Mouse (Mus musculus) liver, embryonic 16.5 days (tissue): Measurements from ENCODE around the gene Sqor. TPM values are rescaled to one million over a fixed set of nuclear protein-coding genes. Genes with fewer than 3 reads are reported as not detected.
A peak's percentile ranks its signal among the peaks of the same experiment; 100 is the strongest.

ENCODE experiments used
- ATAC-seq: fragments of 200-750 bp; cut with Nextera tagmentation; 2 replicates; pipeline ENCODE4 v1.8.0; 2017; ENCODE audit warnings: low read depth, mild to moderate bottlenecking, moderate number of reproducible peaks, moderate library complexity
- H3K27ac ChIP-seq: fragments of 300-500 bp; sonication (generic); 2 replicates; pipeline ENCODE4 v1.5.1; 2014; ENCODE audit warnings: mild to moderate bottlenecking, low read length
- H3K27me3 ChIP-seq: fragments of 300-500 bp; sonication (generic); 2 replicates; pipeline ENCODE4 v1.6.1; 2014; ENCODE audit warnings: low read depth, low read length, mixed read lengths; ENCODE audit not compliant: control insufficient read depth, insufficient read depth
- H3K36me3 ChIP-seq: fragments of 300-500 bp; sonication (generic); 2 replicates; pipeline ENCODE4 v1.6.1; 2014; ENCODE audit warnings: mild to moderate bottlenecking; ENCODE audit not compliant: control insufficient read depth, insufficient read depth
- H3K4me1 ChIP-seq: fragments of 300-500 bp; sonication (generic); 2 replicates; pipeline ENCODE4 v1.6.1; 2014; ENCODE audit warnings: low read depth, low read length, mixed read lengths; ENCODE audit not compliant: control insufficient read depth
- H3K4me2 ChIP-seq: fragments of 300-500 bp; sonication (generic); 2 replicates; pipeline ENCODE4 v1.6.1; 2014; ENCODE audit warnings: low read depth, low read length, mixed read lengths
- H3K4me3 ChIP-seq: fragments of 300-500 bp; sonication (generic); 2 replicates; pipeline ENCODE4 v1.5.1; 2014; ENCODE audit warnings: low read depth, mild to moderate bottlenecking, low read length
- H3K9ac ChIP-seq: fragments of 300-500 bp; sonication (generic); 2 replicates; pipeline ENCODE4 v1.6.1; 2014; ENCODE audit warnings: low read depth, low read length
- H3K9me3 ChIP-seq: fragments of 300-500 bp; sonication (generic); replicated peaks from 2 replicates; pipeline ENCODE4 v1.6.1; 2016; ENCODE audit warnings: low read length; ENCODE audit not compliant: control insufficient read depth
- WGBS: fragments of 180-500 bp; shearing (Covaris S2); extraction: QIAGEN DNeasy Blood & Tissue Kit; methylation state at CpG from one replicate; pipeline ENCODE4 v1.1.7; 2014; ENCODE audit not compliant: insufficient replicate concordance; 5-methylcytosine and 5-hydroxymethylcytosine counted together
- polyA plus RNA-seq: library from polyadenylated mRNA; unstranded; fragments of >200 nt; fragmentation: Nextera tagmentation; extraction: Ambion mirVana; gene quantifications from 2 replicates; pipeline ENCODE4 v1.2.1, GENCODE M21; 2015

Gene Sqor
- polyA plus RNA-seq, 1 experiment from 2014 or later: 9.1 TPM

- Histone ChIP-seq H3K27ac (no peak overlapping the region), H3K4me1 (no peaks in the 10 kb centered on the region), H3K27me3 (no peaks in the 10 kb centered on the region), H3K36me3 (no peaks in the 10 kb centered on the region), H3K9ac (no peak overlapping the region), H3K9me3 (no peaks in the 10 kb centered on the region), H3K4me3 (no peak overlapping the region), H3K4me2 (no peak overlapping the region)
- ATAC-seq: no peak
- 71% methylated on average over 6 of the region's 6 CpGs for WGBS
Observed at GRCm38 (mm10) chr2:122804392-122804791, 39.4 kb downstream of the Sqor start.

- Histone ChIP-seq H3K27ac (peak overlapping the region; percentile 26; the same call in 1 of the 2 replicates), H3K4me1 (no peaks in the 10 kb centered on the region), H3K9ac (no peak overlapping the region), H3K4me3 (no peak overlapping the region), H3K9me3 (no peaks in the 10 kb centered on the region), H3K36me3 (no peaks in the 10 kb centered on the region), H3K27me3 (no peaks in the 10 kb centered on the region), H3K4me2 (no peak overlapping the region)
- 39% methylated on average over 3 of the region's 3 CpGs for WGBS
- ATAC-seq: peak; percentile 58
Observed at GRCm38 (mm10) chr2:122806040-122806439, 41.0 kb downstream of the Sqor start.

- Histone ChIP-seq H3K27ac (no peak overlapping the region), H3K9me3 (no peaks in the 10 kb centered on the region), H3K4me3 (no peak overlapping the region), H3K9ac (no peak overlapping the region), H3K27me3 (no peaks in the 10 kb centered on the region), H3K4me2 (no peak overlapping the region), H3K36me3 (no peaks in the 10 kb centered on the region), H3K4me1 (no peaks in the 10 kb centered on the region)
- 68% methylated on average over 4 of the region's 4 CpGs for WGBS
- ATAC-seq: no peak
Observed at GRCm38 (mm10) chr2:122809027-122809426, 44.0 kb downstream of the Sqor start.

GRCm38 (mm10) chr2:122816986-122817385 is 51.9 kb downstream of the Sqor start:
- Histone ChIP-seq H3K9me3 (no peaks in the 10 kb centered on the region), H3K27ac (no peak overlapping the region), H3K9ac (no peak overlapping the region), H3K4me1 (no peaks in the 10 kb centered on the region), H3K4me3 (no peak overlapping the region), H3K27me3 (no peaks in the 10 kb centered on the region), H3K4me2 (no peak overlapping the region), H3K36me3 (no peaks in the 10 kb centered on the region)
- ATAC-seq: no peak
- WGBS: 51% methylated on average over 2 of the region's 2 CpGs

GRCm38 (mm10) chr2:122821246-122821645 is 56.2 kb downstream of the Sqor start:
- Histone ChIP-seq H3K9ac (no peak overlapping the region), H3K4me2 (no peak overlapping the region), H3K36me3 (no peaks in the 10 kb centered on the region), H3K4me1 (no peaks in the 10 kb centered on the region), H3K27ac (no peak overlapping the region), H3K27me3 (no peaks in the 10 kb centered on the region), H3K4me3 (no peak overlapping the region), H3K9me3 (no peaks in the 10 kb centered on the region)
- WGBS: 44% methylated on average over 2 of the region's 2 CpGs
- no peak for ATAC-seq

- WGBS: 45% methylated on average over 19 of the region's 19 CpGs
- Histone ChIP-seq H3K4me1 (no peaks in the 10 kb centered on the region), H3K9ac (no peak overlapping the region), H3K4me2 (no peak overlapping the region), H3K9me3 (no peaks in the 10 kb centered on the region), H3K27me3 (no peaks in the 10 kb centered on the region), H3K27ac (no peak overlapping the region), H3K36me3 (no peaks in the 10 kb centered on the region), H3K4me3 (no peak overlapping the region)
- ATAC-seq: no peak
Observed at GRCm38 (mm10) chr2:122825406-122826236, 60.6 kb downstream of the Sqor start.

- H3K36me3 ChIP-seq: no peaks in the 10 kb centered on the region
- H3K4me3 ChIP-seq: no peak overlapping the region
- 49% methylated on average over 3 of the region's 3 CpGs for WGBS
- H3K27me3 ChIP-seq: no peaks in the 10 kb centered on the region
- H3K27ac ChIP-seq: no peak overlapping the region
- H3K4me2 ChIP-seq: no peak overlapping the region
- H3K9ac ChIP-seq: no peak overlapping the region
- H3K9me3 ChIP-seq: no peaks in the 10 kb centered on the region
- ATAC-seq: no peak
- no peaks in the 10 kb centered on the region for H3K4me1 ChIP-seq
Observed at GRCm38 (mm10) chr2:122826302-122826701, 61.3 kb downstream of the Sqor start.

- Histone ChIP-seq H3K36me3 (no peaks in the 10 kb centered on the region), H3K4me2 (no peak overlapping the region), H3K27me3 (no peaks in the 10 kb centered on the region), H3K4me1 (no peaks in the 10 kb centered on the region), H3K4me3 (no peak overlapping the region), H3K27ac (no peak overlapping the region), H3K9ac (no peak overlapping the region), H3K9me3 (no peaks in the 10 kb centered on the region)
- WGBS: 56% methylated on average over 4 of the region's 4 CpGs
- no peak for ATAC-seq
Observed at GRCm38 (mm10) chr2:122854636-122855035, 89.6 kb downstream of the Sqor start.

- Histone ChIP-seq H3K36me3 (no peaks in the 10 kb centered on the region), H3K4me2 (no peak overlapping the region), H3K4me1 (no peaks in the 10 kb centered on the region), H3K4me3 (no peak overlapping the region), H3K27ac (no peak overlapping the region), H3K9me3 (no peaks in the 10 kb centered on the region), H3K27me3 (no peaks in the 10 kb centered on the region), H3K9ac (no peak overlapping the region)
- no peak for ATAC-seq
- 52% methylated on average over 3 of the region's 3 CpGs for WGBS
Observed at GRCm38 (mm10) chr2:122855354-122855753, 90.3 kb downstream of the Sqor start.
